Mouse (Mus musculus): ENCODE results near the gene H2afx. TPM values are rescaled to one million over a fixed set of nuclear protein-coding genes. Genes with fewer than 3 reads are reported as not detected.
A peak's percentile ranks its signal among the peaks of the same experiment; 100 is the strongest.

Gene H2afx
- polyA plus RNA-seq, 1 experiment, result 347 TPM

DNA sequence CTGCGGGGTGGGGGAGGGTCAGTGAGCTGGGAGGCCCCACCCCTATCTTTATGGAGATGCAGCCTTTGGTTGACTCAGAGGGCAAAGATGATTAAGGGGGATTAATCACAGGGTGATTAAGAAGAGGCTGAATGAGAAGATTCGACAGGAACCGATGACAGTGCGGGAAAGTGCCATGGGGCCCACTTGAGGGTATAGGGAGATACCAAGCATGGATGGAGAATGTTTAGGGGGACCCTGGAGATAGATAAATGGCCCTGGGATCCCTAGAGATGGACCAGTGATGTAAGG is 20.3 kb upstream of the H2afx start:
- peaks cover 4% of the 10 kb centered on the region for H3K36me3 ChIP-seq (ENCODE audit: control insufficient read depth, insufficient read depth)
- no peak overlapping the region for H3ac ChIP-seq (ENCODE audit: control insufficient read depth, insufficient read length, low read depth)
- no peaks in the 10 kb centered on the region for H3K79me3 ChIP-seq (ENCODE audit: low read depth)
- H3K4me3 ChIP-seq (ENCODE audit: insufficient read depth, poor library complexity, severe bottlenecking), result no peak overlapping the region
- TF ChIP-seq MYOD1 (IDR thresholded peaks at IDR 0.05; ENCODE audit: control insufficient read depth, insufficient read length, low read depth), result no peak
- no peak for TF ChIP-seq CTCF (IDR thresholded peaks at IDR 0.05; ENCODE audit: control insufficient read depth, insufficient read depth, insufficient read length)
- no peak for TF ChIP-seq MYOG (IDR thresholded peaks at IDR 0.05; ENCODE audit: control insufficient read depth, extremely low read depth, insufficient read length)
- no peak for TF ChIP-seq MAX (IDR thresholded peaks at IDR 0.05)
- TF ChIP-seq USF1 (IDR thresholded peaks at IDR 0.05; ENCODE audit: low read depth), result no peak
- TF ChIP-seq CEBPB (IDR thresholded peaks at IDR 0.05; ENCODE audit: low read depth), result no peak
- no peak for TF ChIP-seq FOSL1 (IDR thresholded peaks at IDR 0.05; ENCODE audit: insufficient read depth, low read length, poor library complexity, severe bottlenecking)
- H3K79me2 ChIP-seq (ENCODE audit: control insufficient read depth, insufficient read depth), result peaks cover 18% of the 10 kb centered on the region
- no peaks in the 10 kb centered on the region for H3K27me3 ChIP-seq (ENCODE audit: control insufficient read depth, insufficient read depth, insufficient read length)

- Histone ChIP-seq H3K79me2 (ENCODE audit: control insufficient read depth, insufficient read depth) (peaks cover 21% of the 10 kb centered on the region), H3K36me3 (ENCODE audit: control insufficient read depth, insufficient read depth) (peaks cover 4% of the 10 kb centered on the region), H3ac (ENCODE audit: control insufficient read depth, insufficient read length, low read depth) (no peak overlapping the region), H3K27me3 (ENCODE audit: control insufficient read depth, insufficient read depth, insufficient read length) (no peaks in the 10 kb centered on the region), H3K79me3 (ENCODE audit: low read depth) (peaks cover 2% of the 10 kb centered on the region), H3K4me3 (ENCODE audit: insufficient read depth, poor library complexity, severe bottlenecking) (no peak overlapping the region)
- TF ChIP-seq MYOD1 (IDR thresholded peaks at IDR 0.05; ENCODE audit: control insufficient read depth, insufficient read length, low read depth) (no peak), MAX (IDR thresholded peaks at IDR 0.05) (no peak), FOSL1 (IDR thresholded peaks at IDR 0.05; ENCODE audit: insufficient read depth, low read length, poor library complexity, severe bottlenecking) (no peak), CEBPB (IDR thresholded peaks at IDR 0.05; ENCODE audit: low read depth) (no peak)
Observed at GRCm38 (mm10) chr9:44314910-44315309, 19.6 kb upstream of the H2afx start.

- Histone ChIP-seq H3K4me3 (ENCODE audit: insufficient read depth, poor library complexity, severe bottlenecking) (no peak overlapping the region), H3K79me2 (ENCODE audit: control insufficient read depth, insufficient read depth) (peaks cover 21% of the 10 kb centered on the region)
- TF ChIP-seq FOSL1 (IDR thresholded peaks at IDR 0.05; ENCODE audit: insufficient read depth, low read length, poor library complexity, severe bottlenecking) (no peak), CEBPB (IDR thresholded peaks at IDR 0.05; ENCODE audit: low read depth) (no peak), USF1 (IDR thresholded peaks at IDR 0.05; ENCODE audit: low read depth) (peak; percentile 33), MYOD1 (IDR thresholded peaks at IDR 0.05; ENCODE audit: control insufficient read depth, insufficient read length, low read depth) (no peak), MAX (IDR thresholded peaks at IDR 0.05) (no peak), MYOG (IDR thresholded peaks at IDR 0.05; ENCODE audit: control insufficient read depth, extremely low read depth, insufficient read length) (no peak), CTCF (IDR thresholded peaks at IDR 0.05; ENCODE audit: control insufficient read depth, insufficient read depth, insufficient read length) (no peak)
Observed at GRCm38 (mm10) chr9:44317452-44317851, 17.0 kb upstream of the H2afx start.

GRCm38 (mm10) chr9:44318076-44318825 is 16.2 kb upstream of the H2afx start:
- peaks cover 4% of the 10 kb centered on the region for H3K36me3 ChIP-seq (ENCODE audit: control insufficient read depth, insufficient read depth)
- H3K27me3 ChIP-seq (ENCODE audit: control insufficient read depth, insufficient read depth, insufficient read length), result no peaks in the 10 kb centered on the region
- no peak overlapping the region for H3K4me3 ChIP-seq (ENCODE audit: insufficient read depth, poor library complexity, severe bottlenecking)
- TF ChIP-seq CEBPB (IDR thresholded peaks at IDR 0.05; ENCODE audit: low read depth) (no peak), MYOG (IDR thresholded peaks at IDR 0.05; ENCODE audit: control insufficient read depth, extremely low read depth, insufficient read length) (no peak), MAX (IDR thresholded peaks at IDR 0.05) (no peak), USF1 (IDR thresholded peaks at IDR 0.05; ENCODE audit: low read depth) (no peak), CTCF (IDR thresholded peaks at IDR 0.05; ENCODE audit: control insufficient read depth, insufficient read depth, insufficient read length) (no peak), FOSL1 (IDR thresholded peaks at IDR 0.05; ENCODE audit: insufficient read depth, low read length, poor library complexity, severe bottlenecking) (no peak), MYOD1 (IDR thresholded peaks at IDR 0.05; ENCODE audit: control insufficient read depth, insufficient read length, low read depth) (no peak)
- no peak overlapping the region for H3ac ChIP-seq (ENCODE audit: control insufficient read depth, insufficient read length, low read depth)
- peaks cover 2% of the 10 kb centered on the region for H3K79me3 ChIP-seq (ENCODE audit: low read depth)
- H3K79me2 ChIP-seq (ENCODE audit: control insufficient read depth, insufficient read depth), result peaks cover 21% of the 10 kb centered on the region

More at GRCm38 (mm10) chr9:44317452-44317851, 17.0 kb upstream of the H2afx start:
- peaks cover 2% of the 10 kb centered on the region for H3K79me3 ChIP-seq (ENCODE audit: low read depth)
- H3K36me3 ChIP-seq (ENCODE audit: control insufficient read depth, insufficient read depth), result peaks cover 4% of the 10 kb centered on the region
- H3ac ChIP-seq (ENCODE audit: control insufficient read depth, insufficient read length, low read depth), result no peak overlapping the region
- no peaks in the 10 kb centered on the region for H3K27me3 ChIP-seq (ENCODE audit: control insufficient read depth, insufficient read depth, insufficient read length)

- no peak overlapping the region for H3ac ChIP-seq (ENCODE audit: control insufficient read depth, insufficient read length, low read depth)
- H3K27me3 ChIP-seq (ENCODE audit: control insufficient read depth, insufficient read depth, insufficient read length), result no peaks in the 10 kb centered on the region
- H3K79me2 ChIP-seq (ENCODE audit: control insufficient read depth, insufficient read depth), result peaks cover 21% of the 10 kb centered on the region
- no peaks in the 10 kb centered on the region for H3K36me3 ChIP-seq (ENCODE audit: control insufficient read depth, insufficient read depth)
- H3K4me3 ChIP-seq (ENCODE audit: insufficient read depth, poor library complexity, severe bottlenecking), result no peak overlapping the region
- peaks cover 2% of the 10 kb centered on the region for H3K79me3 ChIP-seq (ENCODE audit: low read depth)
- TF ChIP-seq MYOD1 (IDR thresholded peaks at IDR 0.05; ENCODE audit: control insufficient read depth, insufficient read length, low read depth) (no peak), CTCF (IDR thresholded peaks at IDR 0.05; ENCODE audit: control insufficient read depth, insufficient read depth, insufficient read length) (no peak), USF1 (IDR thresholded peaks at IDR 0.05; ENCODE audit: low read depth) (no peak), FOSL1 (IDR thresholded peaks at IDR 0.05; ENCODE audit: insufficient read depth, low read length, poor library complexity, severe bottlenecking) (no peak), MAX (IDR thresholded peaks at IDR 0.05) (no peak), CEBPB (IDR thresholded peaks at IDR 0.05; ENCODE audit: low read depth) (no peak), MYOG (IDR thresholded peaks at IDR 0.05; ENCODE audit: control insufficient read depth, extremely low read depth, insufficient read length) (no peak)
Observed at GRCm38 (mm10) chr9:44318826-44319095, 15.7 kb upstream of the H2afx start.

All from C2C12 (cell line).